Mouse (Mus musculus) B cell, adult (primary cell): ENCODE results near the gene Lcn2. TPM values are rescaled to one million over a fixed set of nuclear protein-coding genes. Genes with fewer than 3 reads are reported as not detected.

Experiments
- total RNA-seq: library from RNA; stranded (reverse); gene quantifications from 4 replicates; pipeline ENCODE4 v1.2.4, GENCODE M21; 2023; ENCODE audit not compliant: inconsistent age

Gene Lcn2
- 0.93 to 1.2 TPM (median 1.0 TPM) in 3 of 4 replicates, not detected in the other for total RNA-seq

GRCm38 (mm10) chr2:32387706-32388490 lies at the start of gene Lcn2:
Gene Lcn2 (minus strand): TSS chr2:32388252.

DNA sequence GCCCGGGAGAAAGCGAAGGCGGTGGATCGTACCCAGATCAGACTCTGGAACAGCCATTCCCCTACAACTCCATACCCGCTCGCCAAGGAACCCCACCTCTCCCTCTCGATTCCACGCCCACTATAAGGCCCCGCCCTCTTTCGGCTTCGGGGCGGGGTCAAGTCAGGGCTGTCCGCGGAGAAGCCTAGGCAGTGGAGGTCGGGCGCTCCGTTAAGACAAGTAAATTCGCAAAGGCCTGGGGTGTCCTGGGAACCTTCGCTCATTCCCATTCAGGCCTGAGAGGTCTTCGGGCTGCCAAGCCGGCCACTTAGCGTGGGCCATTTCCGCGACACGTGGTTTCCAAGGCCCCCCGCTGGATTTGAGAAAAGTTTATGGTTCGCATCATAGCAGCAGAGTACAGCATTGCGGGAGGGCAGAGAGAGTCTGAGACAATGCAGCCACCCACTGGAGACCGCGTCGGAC lies 7.5 kb upstream of the Lcn2 start, which contains the start of gene Ptges2:
Gene Ptges2 (plus strand): TSS at position 413 of the 462 bp plus-strand sequence.

GRCm38 (mm10) chr2:32381775-32382223 lies 6.3 kb downstream of the Lcn2 start, which contains the start of gene 1110008P14Rik:
Gene 1110008P14Rik (minus strand): TSS chr2:32381938.

DNA sequence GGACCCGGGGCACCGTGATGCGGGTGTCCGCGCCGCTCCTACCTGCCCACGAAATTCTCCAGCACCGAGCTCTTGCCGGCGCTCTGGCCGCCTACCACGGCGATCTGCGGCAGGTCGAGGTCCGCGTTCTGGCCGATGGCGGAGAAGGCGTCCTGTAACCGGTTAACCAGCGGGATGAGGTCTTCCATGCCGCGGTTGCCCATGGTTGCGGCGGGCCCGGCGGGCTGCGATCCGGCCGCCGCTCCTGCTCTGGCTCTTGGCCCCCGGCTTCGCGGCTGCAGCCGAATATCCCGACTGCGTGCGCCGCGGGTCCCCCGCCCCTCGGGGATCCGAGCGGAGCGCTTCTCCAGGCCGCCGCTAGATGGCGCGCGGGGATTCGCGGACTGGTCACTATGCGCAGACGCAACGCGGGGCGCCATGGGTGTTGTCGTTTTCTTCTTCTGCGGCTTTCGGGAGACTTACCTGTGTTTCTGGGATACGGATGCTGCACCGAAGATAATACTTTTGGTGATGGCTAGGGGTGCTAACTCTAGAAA lies 35.0 kb downstream of the Lcn2 start, which contains the start of gene Dnm1:
Gene Dnm1 (minus strand): TSS at position 332 of the 536 bp plus-strand sequence.

DNA sequence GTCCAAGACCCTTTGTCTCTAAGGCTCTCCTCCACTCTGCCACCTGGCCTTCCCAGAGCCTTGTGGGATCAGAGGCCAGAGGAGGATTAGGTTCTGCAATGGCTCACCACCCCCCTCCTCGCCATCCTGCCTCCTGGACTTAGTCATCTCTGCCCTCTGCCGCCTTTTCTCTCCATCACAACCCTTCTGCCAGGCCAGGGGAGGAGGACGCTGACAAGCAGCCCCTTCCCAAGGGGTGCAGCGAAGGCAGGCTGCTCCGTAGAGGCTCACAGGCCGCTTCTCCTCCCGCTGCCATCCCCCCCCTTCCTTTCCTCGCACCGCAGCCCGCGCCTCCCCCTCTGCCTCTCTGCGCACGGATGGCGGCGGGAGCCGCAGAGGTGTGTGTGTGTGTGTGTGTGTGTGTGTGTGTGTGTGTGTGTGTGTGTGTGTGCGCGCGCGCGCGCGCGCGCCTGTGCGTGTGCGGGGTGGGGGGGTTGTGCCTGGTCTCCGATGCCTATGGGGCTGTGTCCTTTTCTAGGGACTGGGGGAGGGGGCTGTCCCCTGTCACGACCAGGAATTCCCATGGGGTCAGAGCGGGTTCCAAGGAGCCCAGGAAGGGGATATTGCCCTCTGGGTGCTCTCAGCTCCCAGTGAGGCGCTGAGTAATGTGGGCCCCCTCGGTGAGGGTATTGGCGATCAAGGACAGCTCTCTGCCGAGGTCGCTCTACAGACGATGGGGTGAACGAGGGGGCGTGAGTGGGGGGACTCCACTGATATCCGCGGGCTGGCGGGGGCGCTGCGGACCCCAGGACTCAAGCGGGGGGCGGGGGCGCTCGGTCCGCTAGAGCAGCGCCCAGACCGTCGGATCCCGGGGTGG lies 35.7 kb downstream of the Lcn2 start, which contains the start of gene Ciz1:
Gene Ciz1 (plus strand): TSS at position 177 of the 856 bp plus-strand sequence.

Other genes with a start within 250 kb of the Lcn2 start
- 89.7 to 94.7 TPM (median 92.9 TPM) in 4 replicates for gene Prrc2b, start 237.2 kb downstream of the Lcn2 start, total RNA-seq
- 17.6 to 21.2 TPM (median 19.9 TPM) in 4 replicates for gene Pomt1, start 151.7 kb downstream of the Lcn2 start, total RNA-seq
- gene Uck1, start 128.1 kb downstream of the Lcn2 start, total RNA-seq = 109 to 127 TPM (median 120 TPM) in 4 replicates
- gene Golga2, start 100.9 kb downstream of the Lcn2 start, total RNA-seq = 56.2 to 71.6 TPM (median 64.4 TPM) in 4 replicates
- 88.2 to 99.8 TPM (median 91.9 TPM) in 4 replicates for gene Swi5, start 100.2 kb downstream of the Lcn2 start, total RNA-seq
- 126 to 147 TPM (median 133 TPM) in 4 replicates for gene Ciz1, start 35.9 kb downstream of the Lcn2 start, total RNA-seq
- not detected in 4 replicates for gene Dnm1, start 34.9 kb downstream of the Lcn2 start, total RNA-seq
- gene 1110008P14Rik, start 6.3 kb downstream of the Lcn2 start, total RNA-seq = 46.4 to 54.8 TPM (median 49.3 TPM) in 4 replicates
- 5.7 to 12.4 TPM (median 10.7 TPM) in 4 replicates for gene Ptges2, start 7.6 kb upstream of the Lcn2 start, total RNA-seq
- gene Naif1, start 62.2 kb upstream of the Lcn2 start, total RNA-seq = 4.0 to 5.6 TPM (median 4.4 TPM) in 4 replicates
- 34.7 to 41.9 TPM (median 39.7 TPM) in 4 replicates for gene Slc25a25, start 63.2 kb upstream of the Lcn2 start, total RNA-seq
- gene Fam102a, start 147.1 kb upstream of the Lcn2 start, total RNA-seq = 61.5 to 65.8 TPM (median 63.9 TPM) in 4 replicates
- 66.0 to 73.0 TPM (median 69.5 TPM) in 4 replicates for gene Dpm2, start 182.6 kb upstream of the Lcn2 start, total RNA-seq
- gene Pip5kl1, start 186.5 kb upstream of the Lcn2 start, total RNA-seq = 0.64 to 0.84 TPM (median 0.79 TPM) in 4 replicates
- gene 9430097D07Rik, start 187.4 kb upstream of the Lcn2 start, total RNA-seq = not detected in 4 replicates
- gene St6galnac4, start 198.8 kb upstream of the Lcn2 start, total RNA-seq = 60.4 to 66.2 TPM (median 64.5 TPM) in 4 replicates
- gene St6galnac6, start 211.5 kb upstream of the Lcn2 start, total RNA-seq = 7.2 to 13.8 TPM (median 9.2 TPM) in 4 replicates
- 0.26 to 1.2 TPM (median 0.62 TPM) in 4 replicates for gene Ak1, start 233.5 kb upstream of the Lcn2 start, total RNA-seq